31 mouse cellular contexts compared by ENCODE assay signal in genomic region chr11:72336726-72337125, GRCm38 (mm10). TPM values are rescaled to one million over a fixed set of nuclear protein-coding genes. Genes with fewer than 3 reads are reported as not detected.
"Had no signal": no experiment of that assay in that cellular context is flagged by ENCODE, and none has a peak within 500 bp of the region (broad histone marks: within the 10 kb centered on the region; RNA-seq: fewer than 3 reads in every experiment).

No protein-coding gene starts in this region.

- DNase-seq: kidney, adult 11 months; kidney, adult 8-10 months; kidney, postnatal 10 days; kidney, postnatal 36 days; left cerebral cortex, postnatal 4 days; liver, postnatal 0 days; lung, embryonic 14.5 days; lung, postnatal 10 days; lung, postnatal 36 days; right cerebral cortex, adult 18-20 months; right cerebral cortex, postnatal 14 days; right cerebral cortex, postnatal 4 days; thymus, adult 2 months; thymus, postnatal 14 days; thymus, postnatal 4 days had no signal

- H3K9me3 ChIP-seq: kidney, embryonic 15.5 days; limb, embryonic 12.5 days; limb, embryonic 15.5 days; midbrain, embryonic 13.5 days; neural tube, embryonic 12.5 days; neural tube, embryonic 15.5 days had no signal

- H3K9ac ChIP-seq: kidney, embryonic 15.5 days; limb, embryonic 12.5 days; limb, embryonic 15.5 days; liver, embryonic 14.5 days; liver, postnatal 0 days; lung, embryonic 14.5 days; midbrain, embryonic 13.5 days; neural tube, embryonic 12.5 days; neural tube, embryonic 15.5 days had no signal

- H3K4me3 ChIP-seq: kidney, embryonic 15.5 days; limb, embryonic 12.5 days; limb, embryonic 15.5 days; midbrain, embryonic 13.5 days; neural tube, embryonic 12.5 days; neural tube, embryonic 15.5 days had no signal

- H3K4me2 ChIP-seq: kidney, embryonic 15.5 days; limb, embryonic 12.5 days; limb, embryonic 15.5 days; liver, embryonic 11.5 days; lung, embryonic 14.5 days; midbrain, embryonic 13.5 days; neural tube, embryonic 12.5 days; neural tube, embryonic 15.5 days had no signal

- H3K27me3 ChIP-seq: kidney, embryonic 15.5 days; limb, embryonic 12.5 days; limb, embryonic 15.5 days; midbrain, embryonic 13.5 days; neural tube, embryonic 12.5 days; neural tube, embryonic 15.5 days had no signal

- ATAC-seq: liver, postnatal 0 days; midbrain, embryonic 13.5 days had no signal

- H3K27ac ChIP-seq: kidney, embryonic 15.5 days; limb, embryonic 12.5 days; limb, embryonic 15.5 days; liver, embryonic 14.5 days; midbrain, embryonic 13.5 days; neural tube, embryonic 12.5 days; neural tube, embryonic 15.5 days; stomach, postnatal 0 days had no signal

- H3K36me3 ChIP-seq: kidney, embryonic 15.5 days; limb, embryonic 12.5 days; limb, embryonic 15.5 days; midbrain, embryonic 13.5 days; neural tube, embryonic 12.5 days; neural tube, embryonic 15.5 days had no signal

- H3K4me1 ChIP-seq: limb, embryonic 12.5 days; neural tube, embryonic 15.5 days had no signal

RNA-seq across cellular contexts. Expression of gene Fbxo39, which starts 22.5 kb away (rescaled TPM):
- total RNA-seq: layer of hippocampus, adult 18-20 months; layer of hippocampus, postnatal 14 days; left cerebral cortex, adult 8-10 months; left cerebral cortex, postnatal 14 days; left cerebral cortex, postnatal 4 days; megakaryocyte progenitor cell, adult 5-6 weeks; megakaryocyte-erythroid progenitor cell, adult 5-6 weeks had no signal
- polyA plus RNA-seq: kidney, embryonic 15.5 days; limb, embryonic 12.5 days; limb, embryonic 15.5 days; liver, embryonic 11.5 days; liver, embryonic 14.5 days; liver, postnatal 0 days; lung, embryonic 14.5 days; midbrain, embryonic 13.5 days; neural tube, embryonic 12.5 days; neural tube, embryonic 15.5 days; stomach, embryonic 14.5 days; stomach, postnatal 0 days had no signal

RNA-seq across cellular contexts. Expression of gene Tekt1, which starts 25.5 kb away (rescaled TPM):
- total RNA-seq: megakaryocyte progenitor cell, adult 5-6 weeks; megakaryocyte-erythroid progenitor cell, adult 5-6 weeks had no signal
- polyA plus RNA-seq: liver, embryonic 14.5 days; liver, postnatal 0 days; stomach, postnatal 0 days had no signal
